Mouse (Mus musculus) hindbrain, embryonic 13.5 days (tissue): ENCODE measurements around the gene Ska3. TPM values are rescaled to one million over a fixed set of nuclear protein-coding genes. Genes with fewer than 3 reads are reported as not detected.
A peak's percentile ranks its signal among the peaks of the same experiment; 100 is the strongest.

Experiments
- ATAC-seq: fragments of 200-750 bp; cut with Nextera tagmentation; 2 replicates; pipeline ENCODE4 v1.8.0; 2017; ENCODE audit warnings: moderate TSS enrichment; ENCODE audit not compliant: low FRiP score
- H3K27ac ChIP-seq: fragments of 300-500 bp; sonication (generic); 2 replicates; pipeline ENCODE4 v1.5.1; 2015; ENCODE audit warnings: inconsistent platforms, mild to moderate bottlenecking, moderate library complexity
- H3K27me3 ChIP-seq: fragments of 300-500 bp; sonication (generic); 2 replicates; pipeline ENCODE4 v1.6.1; 2015; ENCODE audit warnings: mild to moderate bottlenecking, inconsistent platforms
- H3K36me3 ChIP-seq: fragments of 300-500 bp; sonication (generic); 2 replicates; pipeline ENCODE4 v1.6.1; 2015; ENCODE audit warnings: mild to moderate bottlenecking, inconsistent platforms
- H3K4me1 ChIP-seq: fragments of 300-500 bp; sonication (generic); replicated peaks from 2 replicates; pipeline ENCODE4 v1.6.1; 2015; ENCODE audit warnings: inconsistent platforms
- H3K4me2 ChIP-seq: fragments of 300-500 bp; sonication (generic); 2 replicates; pipeline ENCODE4 v1.6.1; 2015; ENCODE audit warnings: inconsistent platforms, mild to moderate bottlenecking, moderate library complexity
- H3K4me3 ChIP-seq: fragments of 300-500 bp; sonication (generic); 2 replicates; pipeline ENCODE4 v1.5.1; 2015; ENCODE audit warnings: mild to moderate bottlenecking, inconsistent platforms
- H3K9ac ChIP-seq: fragments of 300-500 bp; sonication (generic); 2 replicates; pipeline ENCODE4 v1.6.1; 2015; ENCODE audit warnings: mild to moderate bottlenecking, inconsistent platforms
- H3K9me3 ChIP-seq: fragments of 300-500 bp; sonication (generic); 2 replicates; pipeline ENCODE4 v1.6.1; 2016; ENCODE audit warnings: inconsistent platforms
- WGBS: fragments of 180-500 bp; shearing (Covaris S2); methylation state at CpG from one replicate; pipeline ENCODE4 v1.1.7; 2015; 5-methylcytosine and 5-hydroxymethylcytosine counted together
- polyA plus RNA-seq: library from polyadenylated mRNA; unstranded; fragments of >200 nt; fragmentation: Nextera tagmentation; extraction: Ambion mirVana; gene quantifications from 2 replicates; pipeline ENCODE4 v1.2.1, GENCODE M21; 2015

Gene Ska3
- polyA plus RNA-seq, 1 experiment from 2014 or later: 9.8 TPM

DNA sequence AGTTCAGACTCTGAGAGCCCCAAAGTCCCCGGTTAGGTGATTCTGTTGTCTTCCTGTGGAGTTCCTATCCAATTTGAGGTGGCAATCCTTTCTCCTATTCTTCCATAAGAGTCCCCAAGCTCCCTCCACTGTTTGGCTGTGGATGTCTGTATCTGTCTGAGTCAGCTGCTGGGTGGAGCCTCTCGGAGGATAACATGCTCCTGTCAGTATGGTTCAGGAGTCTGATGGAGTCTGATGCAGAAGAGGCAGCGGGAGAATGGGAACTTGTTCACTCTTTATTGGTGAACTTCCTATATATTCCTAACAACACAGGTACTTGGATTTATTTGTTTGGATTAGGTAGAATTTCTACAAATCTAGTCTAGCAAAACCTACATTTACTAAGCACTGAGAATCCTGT, 18.6 kb upstream of the Ska3 start:
- Histone ChIP-seq H3K27me3 (no peaks in the 10 kb centered on the region), H3K9me3 (no peaks in the 10 kb centered on the region), H3K4me3 (no peak overlapping the region), H3K4me1 (no peaks in the 10 kb centered on the region), H3K4me2 (no peak overlapping the region), H3K36me3 (peaks cover 60% of the 10 kb centered on the region), H3K9ac (no peak overlapping the region), H3K27ac (no peak overlapping the region)
- 92% methylated on average over 3 of the region's 3 CpGs for WGBS
- no peak for ATAC-seq

DNA sequence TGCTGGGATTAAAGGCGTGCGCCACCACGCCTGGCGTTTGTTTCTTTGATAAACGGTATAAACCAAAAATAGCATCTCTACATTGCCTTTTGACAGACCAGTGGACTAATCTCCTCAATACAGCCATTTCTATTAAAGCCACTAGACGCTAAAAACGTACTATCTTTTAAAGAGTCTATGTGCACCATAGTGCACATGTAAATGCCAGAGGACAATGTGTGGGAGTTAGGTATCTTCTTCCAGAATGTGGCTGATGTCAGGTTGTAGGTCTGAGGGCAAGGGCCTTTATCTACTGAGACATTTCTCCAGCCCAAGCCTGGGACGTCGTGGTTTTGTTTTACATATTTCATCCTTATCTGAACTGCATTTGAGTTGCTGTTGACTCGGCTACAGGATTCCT, 9.2 kb upstream of the Ska3 start:
- no peaks in the 10 kb centered on the region for H3K4me1 ChIP-seq
- 95% methylated on average over 10 of the region's 10 CpGs for WGBS
- no peak for ATAC-seq
- H3K27ac ChIP-seq: no peak overlapping the region
- H3K4me3 ChIP-seq: no peak overlapping the region
- peaks cover 50% of the 10 kb centered on the region for H3K36me3 ChIP-seq
- H3K9ac ChIP-seq: no peak overlapping the region
- H3K27me3 ChIP-seq: no peaks in the 10 kb centered on the region
- no peaks in the 10 kb centered on the region for H3K9me3 ChIP-seq
- no peak overlapping the region for H3K4me2 ChIP-seq

- H3K4me3 ChIP-seq: no peak overlapping the region
- WGBS: 97% methylated on average over 2 of the region's 2 CpGs
Measured at GRCm38 (mm10) chr14:57833526-57833925, 7.5 kb upstream of the Ska3 start.

GRCm38 (mm10) chr14:57827284-57827683, 1.3 kb upstream of the Ska3 start:
- WGBS: 82% methylated on average over 1 of the region's 1 CpGs
- H3K4me1 ChIP-seq: peaks cover 22% of the 10 kb centered on the region

More at GRCm38 (mm10) chr14:57833526-57833925, 7.5 kb upstream of the Ska3 start:
- Histone ChIP-seq H3K27me3 (no peaks in the 10 kb centered on the region), H3K4me2 (no peak overlapping the region), H3K9ac (no peak overlapping the region), H3K27ac (no peak overlapping the region), H3K4me1 (no peaks in the 10 kb centered on the region), H3K36me3 (peaks cover 37% of the 10 kb centered on the region), H3K9me3 (no peaks in the 10 kb centered on the region)
- ATAC-seq: no peak

GRCm38 (mm10) chr14:57820839-57821238, 5.1 kb downstream of the Ska3 start:
- no peaks in the 10 kb centered on the region for H3K27me3 ChIP-seq
- 92% methylated on average over 4 of the region's 4 CpGs for WGBS
- H3K4me2 ChIP-seq: no peak overlapping the region
- H3K27ac ChIP-seq: no peak overlapping the region
- peaks cover 9% of the 10 kb centered on the region; the same call in 1 of the 2 replicates for H3K36me3 ChIP-seq
- no peaks in the 10 kb centered on the region for H3K9me3 ChIP-seq
- no peak overlapping the region for H3K4me3 ChIP-seq
- ATAC-seq: no peak
- peaks cover 8% of the 10 kb centered on the region; the same call in 1 of the 2 replicates for H3K4me1 ChIP-seq
- H3K9ac ChIP-seq: no peak overlapping the region

More at GRCm38 (mm10) chr14:57827284-57827683, 1.3 kb upstream of the Ska3 start:
- H3K27ac ChIP-seq: no peak overlapping the region; the same call in 1 of the 2 replicates
- H3K4me3 ChIP-seq: peak overlapping the region; percentile 81
- peak overlapping the region; percentile 90 for H3K9ac ChIP-seq
- H3K9me3 ChIP-seq: no peaks in the 10 kb centered on the region
- peak overlapping the region; percentile 71 for H3K4me2 ChIP-seq
- H3K27me3 ChIP-seq: no peaks in the 10 kb centered on the region
- ATAC-seq: no peak
- H3K36me3 ChIP-seq: no peaks in the 10 kb centered on the region

GRCm38 (mm10) chr14:57811844-57812243, 14.1 kb downstream of the Ska3 start:
- Histone ChIP-seq H3K4me3 (no peak overlapping the region), H3K27me3 (no peaks in the 10 kb centered on the region), H3K4me2 (no peak overlapping the region), H3K36me3 (peaks cover 40% of the 10 kb centered on the region; the same call in 1 of the 2 replicates), H3K27ac (no peak overlapping the region), H3K4me1 (no peaks in the 10 kb centered on the region), H3K9ac (no peak overlapping the region), H3K9me3 (no peaks in the 10 kb centered on the region)
- 96% methylated on average over 5 of the region's 5 CpGs for WGBS
- ATAC-seq: no peak

- Histone ChIP-seq H3K9me3 (no peaks in the 10 kb centered on the region), H3K27me3 (no peaks in the 10 kb centered on the region), H3K4me3 (no peak overlapping the region), H3K4me2 (no peak overlapping the region), H3K4me1 (no peaks in the 10 kb centered on the region), H3K9ac (no peak overlapping the region), H3K36me3 (peaks cover 48% of the 10 kb centered on the region), H3K27ac (no peak overlapping the region)
- no peak for ATAC-seq
- 95% methylated on average over 2 of the region's 2 CpGs for WGBS
Measured at GRCm38 (mm10) chr14:57810886-57811285, 15.1 kb downstream of the Ska3 start.

- no peak overlapping the region for H3K4me3 ChIP-seq
- no peaks in the 10 kb centered on the region for H3K4me1 ChIP-seq
- no peak overlapping the region for H3K4me2 ChIP-seq
- peaks cover 65% of the 10 kb centered on the region for H3K36me3 ChIP-seq
- no peaks in the 10 kb centered on the region for H3K9me3 ChIP-seq
- H3K27ac ChIP-seq: no peak overlapping the region
- no peak for ATAC-seq
- WGBS: 76% methylated on average over 5 of the region's 5 CpGs
- H3K27me3 ChIP-seq: no peaks in the 10 kb centered on the region
- no peak overlapping the region for H3K9ac ChIP-seq
Measured at GRCm38 (mm10) chr14:57808558-57808957, 17.4 kb downstream of the Ska3 start.

GRCm38 (mm10) chr14:57803731-57804130, 22.3 kb downstream of the Ska3 start:
- Histone ChIP-seq H3K36me3 (peaks cover 58% of the 10 kb centered on the region), H3K27ac (no peak overlapping the region), H3K4me2 (no peak overlapping the region), H3K4me3 (no peak overlapping the region), H3K27me3 (no peaks in the 10 kb centered on the region), H3K4me1 (peaks cover 22% of the 10 kb centered on the region), H3K9ac (no peak overlapping the region), H3K9me3 (no peaks in the 10 kb centered on the region)
- WGBS: 91% methylated on average over 4 of the region's 4 CpGs
- ATAC-seq: no peak

- Histone ChIP-seq H3K4me3 (peak within 1 kb of the TSS; percentile 72), H3K9ac (peak within 1 kb of the TSS; percentile 91), H3K4me2 (peak within 1 kb of the TSS; percentile 83), H3K36me3 (peaks cover 16% of the 10 kb centered on the region), H3K27ac (peak within 1 kb of the TSS; percentile 87), H3K4me1 (peaks cover 25% of the 10 kb centered on the region), H3K27me3 (0 out of 2 replicates have a peak, but pooled peaks cover 5% of the 10 kb centered on the region), H3K9me3 (no peaks in the 10 kb centered on the region)
- under 1% methylated on average over 95 of the region's 99 CpGs for WGBS
- peak; percentile 97 for ATAC-seq
Measured at GRCm38 (mm10) chr14:57797991-57798931, 27.7 kb downstream of the Ska3 start, which contains the start of gene Sap18. TSS of gene Sap18 (plus strand) at chr14:57798180.

DNA sequence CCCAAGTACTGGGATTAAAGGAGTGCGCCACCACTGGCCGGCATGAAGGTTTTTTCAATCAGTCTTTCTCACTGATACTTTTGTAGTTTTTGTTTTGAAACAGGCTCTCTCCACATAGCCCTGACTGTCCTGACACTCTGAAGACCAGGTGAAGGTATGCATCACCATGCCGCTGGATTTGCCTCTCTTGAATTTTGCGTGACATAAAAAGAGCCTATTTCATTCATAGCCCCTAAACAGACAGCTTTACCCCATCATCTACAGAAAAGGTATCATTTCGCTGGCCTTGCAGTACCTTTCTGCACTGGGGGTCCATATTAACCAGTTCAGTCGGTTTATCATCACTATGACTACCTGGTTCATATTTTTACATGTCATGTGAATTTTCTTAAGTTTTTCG, 28.4 kb downstream of the Ska3 start:
- Histone ChIP-seq H3K9me3 (no peaks in the 10 kb centered on the region), H3K9ac (peak overlapping the region; percentile 68), H3K27me3 (0 out of 2 replicates have a peak, but pooled peaks cover 5% of the 10 kb centered on the region), H3K4me2 (peak overlapping the region; percentile 62), H3K27ac (peak overlapping the region; percentile 80), H3K4me1 (peaks cover 25% of the 10 kb centered on the region), H3K36me3 (peaks cover 9% of the 10 kb centered on the region), H3K4me3 (peak overlapping the region; percentile 72)
- peak; percentile 76 for ATAC-seq
- 15% methylated on average over 7 of the region's 7 CpGs for whole genome bisulfite sequencing

GRCm38 (mm10) chr14:57791171-57791570, 34.8 kb downstream of the Ska3 start:
- ATAC-seq: no peak
- Histone ChIP-seq H3K36me3 (no peaks in the 10 kb centered on the region), H3K27ac (no peak overlapping the region), H3K4me1 (no peaks in the 10 kb centered on the region), H3K9me3 (no peaks in the 10 kb centered on the region), H3K4me3 (no peak overlapping the region), H3K4me2 (no peak overlapping the region), H3K27me3 (no peaks in the 10 kb centered on the region), H3K9ac (no peak overlapping the region)
- 87% methylated on average over 4 of the region's 4 CpGs for WGBS
